Mouse (Mus musculus): ENCODE measurements at regions not wholly inside any gene's neighbourhood (a gene's known extent, or its start where the extent isn't known, plus 50 kb on each side); places are given as distances from the start of the nearest gene placed in this dataset.

- no peak for TF ChIP-seq CTCF (IDR thresholded peaks at IDR 0.05; ENCODE audit: control insufficient read depth, insufficient read depth, low read length)
- TF ChIP-seq POLR2A (IDR thresholded peaks at IDR 0.05; ENCODE audit: borderline replicate concordance, control insufficient read depth, low read depth, low read length) = no peak
Observed at GRCm38 (mm10) chr3:147189737-147190136, 337.6 kb downstream of the Ttll7 start.
